Mouse (Mus musculus) midbrain, embryonic 16.5 days (tissue): ENCODE measurements at regions not wholly inside any gene's neighbourhood (a gene's known extent, or its start where the extent isn't known, plus 50 kb on each side); places are given as distances from the start of the nearest gene placed in this dataset.
A peak's percentile ranks its signal among the peaks of the same experiment; 100 is the strongest.

ENCODE experiments used
- ATAC-seq: fragments of 200-750 bp; cut with Nextera tagmentation; 2 replicates; pipeline ENCODE4 v1.8.0; 2017; ENCODE audit warnings: moderate TSS enrichment
- H3K27ac ChIP-seq: fragments of 300-500 bp; sonication (generic); 2 replicates; pipeline ENCODE4 v1.5.1; 2014; ENCODE audit warnings: mild to moderate bottlenecking, low read length, mixed read lengths
- H3K27me3 ChIP-seq: fragments of 300-500 bp; sonication (generic); 2 replicates; pipeline ENCODE4 v1.6.1; 2014; ENCODE audit warnings: low read depth, low read length, mixed read lengths; ENCODE audit not compliant: control insufficient read depth, insufficient read depth
- H3K36me3 ChIP-seq: fragments of 300-500 bp; sonication (generic); 2 replicates; pipeline ENCODE4 v1.6.1; 2014; ENCODE audit warnings: mild to moderate bottlenecking, low read length, moderate library complexity, mixed read lengths; ENCODE audit not compliant: control insufficient read depth, insufficient read depth
- H3K4me1 ChIP-seq: fragments of 300-500 bp; sonication (generic); 2 replicates; pipeline ENCODE4 v1.6.1; 2014; ENCODE audit warnings: mild to moderate bottlenecking, low read length, mixed read lengths; ENCODE audit not compliant: control insufficient read depth, insufficient read depth
- H3K4me2 ChIP-seq: fragments of 300-500 bp; sonication (generic); 2 replicates; pipeline ENCODE4 v1.6.1; 2014; ENCODE audit warnings: mild to moderate bottlenecking, low read length, mixed read lengths
- H3K4me3 ChIP-seq: fragments of 300-500 bp; sonication (generic); 2 replicates; pipeline ENCODE4 v1.5.1; 2014; ENCODE audit warnings: low read depth, mild to moderate bottlenecking, low read length, moderate library complexity, mixed read lengths
- H3K9ac ChIP-seq: fragments of 300-500 bp; sonication (generic); 2 replicates; pipeline ENCODE4 v1.6.1; 2014; ENCODE audit warnings: low read depth, low read length, mixed read lengths
- H3K9me3 ChIP-seq: fragments of 300-500 bp; sonication (generic); replicated peaks from 2 replicates; pipeline ENCODE4 v1.6.1; 2014; ENCODE audit warnings: mild to moderate bottlenecking, low read length, mixed read lengths; ENCODE audit not compliant: control insufficient read depth, poor library complexity, severe bottlenecking
- WGBS: fragments of 180-500 bp; shearing (Covaris S2); extraction: QIAGEN DNeasy Blood & Tissue Kit; methylation state at CpG from one replicate; pipeline ENCODE4 v1.1.7; 2014; 5-methylcytosine and 5-hydroxymethylcytosine counted together

DNA sequence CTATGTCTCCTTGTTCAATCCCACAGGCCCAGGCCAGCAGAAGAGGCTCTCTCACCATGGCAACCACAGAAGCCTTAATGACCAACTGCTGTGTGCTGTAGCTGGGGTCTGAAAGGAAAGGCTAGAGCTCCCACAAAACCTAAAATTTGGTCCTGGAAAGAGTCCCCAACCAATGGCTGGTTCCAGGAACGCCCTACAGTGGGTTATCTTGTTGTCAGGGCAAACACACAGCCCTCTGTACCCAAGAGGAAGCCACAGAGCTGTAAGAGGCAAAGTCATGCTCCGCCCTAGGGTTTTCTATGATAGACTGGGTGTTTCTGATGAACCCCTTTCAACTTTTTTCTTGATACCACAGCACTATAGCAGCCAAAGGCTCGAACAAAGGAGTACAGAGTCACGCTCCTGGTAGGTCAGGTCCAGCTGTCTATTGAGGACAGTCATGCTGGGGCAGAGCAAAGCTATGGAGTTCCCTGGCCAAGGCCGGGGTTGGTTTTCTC, 392.0 kb downstream of the Sox9 start:
- H3K9ac ChIP-seq, result no peak overlapping the region
- H3K4me1 ChIP-seq, result peaks cover 14% of the 10 kb centered on the region
- no peaks in the 10 kb centered on the region for H3K27me3 ChIP-seq
- H3K4me3 ChIP-seq, result no peak overlapping the region
- H3K9me3 ChIP-seq, result no peaks in the 10 kb centered on the region
- H3K4me2 ChIP-seq, result no peak overlapping the region
- 38% methylated on average over 5 of the region's 5 CpGs for WGBS
- peak; percentile 40; the same call in 1 of the 2 replicates for ATAC-seq
- H3K27ac ChIP-seq, result peak overlapping the region; percentile 43; the same call in 1 of the 2 replicates
- no peaks in the 10 kb centered on the region for H3K36me3 ChIP-seq

- Histone ChIP-seq H3K36me3 (no peaks in the 10 kb centered on the region), H3K27ac (no peak overlapping the region), H3K27me3 (peaks cover 3% of the 10 kb centered on the region; the same call in 1 of the 2 replicates), H3K4me3 (no peak overlapping the region), H3K4me1 (peaks cover 14% of the 10 kb centered on the region), H3K4me2 (no peak overlapping the region), H3K9ac (no peak overlapping the region), H3K9me3 (no peaks in the 10 kb centered on the region)
- no peak for ATAC-seq
- WGBS, result 38% methylated on average over 6 of the region's 6 CpGs
Observed at GRCm38 (mm10) chr11:113175323-113175722, 393.3 kb downstream of the Sox9 start.

DNA sequence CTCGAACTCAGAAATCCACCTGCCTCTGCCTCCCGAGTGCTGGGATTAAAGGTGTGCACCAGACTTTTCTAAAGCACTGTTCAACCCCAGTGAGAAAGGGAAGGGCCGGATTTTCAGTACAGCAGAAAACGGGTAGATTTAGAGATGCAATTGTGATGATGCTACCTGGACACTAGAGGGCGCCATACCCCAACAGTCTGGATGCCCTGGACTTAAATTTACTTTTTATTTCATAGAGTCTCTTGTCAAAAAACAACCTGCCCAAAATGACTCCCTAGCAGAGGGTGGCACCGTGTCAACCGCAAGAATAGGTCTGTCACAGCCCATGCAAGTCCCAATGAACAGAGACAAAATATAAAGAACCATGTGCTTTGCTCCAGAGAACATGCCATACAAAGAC, 394.2 kb downstream of the Sox9 start:
- peaks cover 3% of the 10 kb centered on the region; the same call in 1 of the 2 replicates for H3K27me3 ChIP-seq
- peaks cover 14% of the 10 kb centered on the region for H3K4me1 ChIP-seq
- 18% methylated on average over 7 of the region's 7 CpGs for WGBS
- no peak for ATAC-seq
- H3K4me3 ChIP-seq, result no peak overlapping the region
- H3K4me2 ChIP-seq, result no peak overlapping the region
- H3K9ac ChIP-seq, result no peak overlapping the region
- H3K27ac ChIP-seq, result no peak overlapping the region
- no peaks in the 10 kb centered on the region for H3K9me3 ChIP-seq
- H3K36me3 ChIP-seq, result no peaks in the 10 kb centered on the region

DNA sequence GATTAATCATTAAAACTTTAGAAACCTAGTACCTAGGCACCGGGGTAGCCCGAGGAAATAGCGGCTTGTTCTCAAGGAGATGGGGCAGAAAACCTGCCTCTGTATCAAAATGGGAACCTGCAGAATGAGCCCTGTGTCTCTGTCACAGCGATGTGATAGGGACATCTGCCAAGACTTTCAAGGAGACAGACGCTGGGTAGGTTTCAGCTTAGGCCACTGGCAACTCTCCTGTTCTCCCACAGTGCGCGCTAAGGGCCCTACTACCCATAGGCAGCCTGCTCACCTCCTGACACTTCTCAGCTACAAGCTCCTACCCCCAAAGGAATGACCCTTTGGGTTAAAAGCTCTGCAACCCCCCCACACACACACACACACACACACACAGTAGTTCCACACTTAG, 396.4 kb downstream of the Sox9 start:
- 77% methylated on average over 7 of the region's 7 CpGs for WGBS
- Histone ChIP-seq H3K4me3 (no peak overlapping the region), H3K9me3 (no peaks in the 10 kb centered on the region), H3K4me2 (no peak overlapping the region), H3K27me3 (peaks cover 3% of the 10 kb centered on the region; the same call in 1 of the 2 replicates), H3K27ac (no peak overlapping the region), H3K4me1 (peaks cover 9% of the 10 kb centered on the region), H3K9ac (0 out of 2 replicates have a peak overlapping the region, but pooled peaks have one; percentile 6), H3K36me3 (no peaks in the 10 kb centered on the region)
- no peak for ATAC-seq

- ATAC-seq, result no peak
- H3K4me3 ChIP-seq, result no peak overlapping the region
- H3K4me1 ChIP-seq, result peaks cover 5% of the 10 kb centered on the region
- H3K27ac ChIP-seq, result no peak overlapping the region
- WGBS, result 72% methylated on average over 14 of the region's 14 CpGs
- H3K9me3 ChIP-seq, result no peaks in the 10 kb centered on the region
- no peak overlapping the region for H3K4me2 ChIP-seq
- peaks cover 3% of the 10 kb centered on the region; the same call in 1 of the 2 replicates for H3K27me3 ChIP-seq
- no peak overlapping the region for H3K9ac ChIP-seq
- H3K36me3 ChIP-seq, result no peaks in the 10 kb centered on the region
Observed at GRCm38 (mm10) chr11:113180008-113180407, 398.0 kb downstream of the Sox9 start.

DNA sequence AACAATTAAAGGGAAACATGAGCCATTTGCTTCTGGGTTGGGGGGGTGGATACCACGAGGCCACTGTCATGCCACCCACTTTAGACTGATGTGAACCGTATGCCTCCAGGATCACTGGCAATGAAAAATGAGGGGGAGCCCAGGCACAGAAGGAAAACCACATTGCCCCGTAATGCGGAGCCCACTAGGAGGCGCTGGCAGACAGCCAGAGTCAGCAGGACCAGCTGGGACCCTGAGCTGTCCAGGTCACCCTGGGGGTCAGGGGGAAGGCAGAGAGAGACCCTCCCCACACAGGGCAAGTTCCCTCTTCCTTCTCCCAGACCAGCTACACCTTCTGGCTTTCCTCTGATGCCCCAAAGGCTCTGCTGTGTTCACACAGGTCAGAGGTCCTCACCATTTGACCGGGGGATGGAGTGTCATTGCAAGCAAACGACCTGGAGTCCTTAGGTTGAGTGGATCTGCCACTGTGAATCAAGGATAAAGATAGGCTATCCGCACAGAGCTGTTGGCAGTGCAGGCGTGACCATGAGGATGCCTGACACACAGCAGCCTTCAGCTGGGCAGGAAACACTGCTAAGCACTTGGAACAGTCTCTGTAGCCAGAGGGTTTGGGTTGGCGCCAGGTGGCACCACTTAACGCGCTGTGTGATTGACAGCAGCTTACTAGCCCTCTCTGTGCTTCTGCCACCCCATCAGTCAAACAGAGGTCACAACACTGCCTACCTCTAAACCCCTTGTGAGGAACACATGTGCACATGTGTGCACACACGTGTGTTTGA, 400.2 kb downstream of the Sox9 start:
- peaks cover 5% of the 10 kb centered on the region for H3K4me1 ChIP-seq
- peaks cover 3% of the 10 kb centered on the region; the same call in 1 of the 2 replicates for H3K27me3 ChIP-seq
- no peaks in the 10 kb centered on the region for H3K9me3 ChIP-seq
- no peak overlapping the region for H3K27ac ChIP-seq
- H3K4me2 ChIP-seq, result no peak overlapping the region
- H3K4me3 ChIP-seq, result no peak overlapping the region
- no peaks in the 10 kb centered on the region for H3K36me3 ChIP-seq
- ATAC-seq, result no peak
- H3K9ac ChIP-seq, result no peak overlapping the region
- WGBS, result 69% methylated on average over 13 of the region's 13 CpGs

DNA sequence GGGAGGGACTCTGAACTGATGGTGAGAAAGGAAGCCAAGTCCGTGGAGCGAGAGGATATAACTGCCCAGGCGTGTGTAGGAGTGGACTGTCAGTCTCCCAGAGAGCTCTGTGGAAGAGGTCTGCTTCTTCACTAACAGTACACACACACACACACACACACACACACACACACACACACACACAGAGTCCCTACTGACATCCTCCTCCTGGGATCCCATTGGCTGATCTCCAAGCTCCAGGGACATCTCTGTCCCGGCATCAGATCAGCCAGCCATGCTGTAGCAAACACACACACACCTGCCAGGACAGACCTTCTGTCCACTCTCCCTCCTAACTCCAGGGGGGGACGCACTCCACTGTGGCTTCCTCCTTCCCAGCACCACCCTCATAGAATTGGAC, 401.5 kb downstream of the Sox9 start:
- no peaks in the 10 kb centered on the region for H3K9me3 ChIP-seq
- no peak overlapping the region for H3K4me2 ChIP-seq
- H3K4me3 ChIP-seq, result no peak overlapping the region
- 53% methylated on average over 5 of the region's 5 CpGs for WGBS
- no peaks in the 10 kb centered on the region for H3K36me3 ChIP-seq
- H3K27me3 ChIP-seq, result peaks cover 3% of the 10 kb centered on the region; the same call in 1 of the 2 replicates
- no peak for ATAC-seq
- no peak overlapping the region for H3K9ac ChIP-seq
- H3K4me1 ChIP-seq, result peaks cover 5% of the 10 kb centered on the region; the same call in 1 of the 2 replicates
- no peak overlapping the region for H3K27ac ChIP-seq

DNA sequence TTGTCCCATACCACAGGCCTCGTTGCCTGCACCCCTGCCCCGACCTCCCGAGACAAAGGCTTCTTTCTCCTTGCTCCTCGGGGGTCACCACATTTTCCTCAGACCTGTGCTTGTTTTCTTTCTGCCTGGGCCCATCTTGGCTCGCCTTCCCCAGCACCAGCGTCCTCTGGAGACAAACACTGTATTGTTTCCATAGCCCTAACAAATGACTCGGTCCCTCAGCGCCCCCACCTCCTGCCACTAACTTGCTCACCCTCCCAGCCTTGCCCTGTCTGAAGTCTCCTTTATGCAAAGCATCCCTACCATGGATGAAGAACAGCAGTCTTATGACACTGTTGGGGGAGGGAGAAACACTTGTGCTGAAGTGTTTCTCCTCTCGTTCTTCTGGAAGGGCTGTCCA, 402.1 kb downstream of the Sox9 start:
- 0 out of 2 replicates have a peak, but pooled peaks have one; percentile 7 for ATAC-seq
- H3K4me3 ChIP-seq, result no peak overlapping the region
- WGBS, result 8% methylated on average over 9 of the region's 9 CpGs
- H3K27ac ChIP-seq, result no peak overlapping the region
- H3K27me3 ChIP-seq, result peaks cover 3% of the 10 kb centered on the region; the same call in 1 of the 2 replicates
- peaks cover 2% of the 10 kb centered on the region; the same call in 1 of the 2 replicates for H3K4me1 ChIP-seq
- H3K36me3 ChIP-seq, result no peaks in the 10 kb centered on the region
- no peak overlapping the region for H3K9ac ChIP-seq
- no peaks in the 10 kb centered on the region for H3K9me3 ChIP-seq
- H3K4me2 ChIP-seq, result no peak overlapping the region

DNA sequence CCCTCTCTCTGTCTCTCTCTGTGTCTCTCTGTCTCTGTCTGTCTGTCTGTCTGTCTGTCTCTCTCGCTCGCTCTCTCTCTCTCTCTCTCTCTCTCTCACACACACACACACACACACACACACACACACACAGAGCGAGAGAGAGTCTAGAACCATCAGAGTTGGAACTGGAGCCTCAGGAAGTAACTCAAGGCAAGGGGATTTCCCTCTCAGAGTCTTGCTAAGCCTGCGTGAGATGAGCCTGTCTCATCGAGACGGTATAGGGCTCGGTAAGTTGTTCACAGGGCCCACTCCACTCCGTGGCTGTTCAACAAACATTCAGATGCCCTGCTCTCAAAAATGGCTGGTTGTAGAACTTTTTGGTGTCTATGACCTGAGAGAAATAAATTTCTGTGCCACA, 405.4 kb downstream of the Sox9 start:
- ATAC-seq, result no peak
- Histone ChIP-seq H3K4me3 (no peak overlapping the region), H3K27me3 (no peaks in the 10 kb centered on the region), H3K9me3 (no peaks in the 10 kb centered on the region), H3K36me3 (no peaks in the 10 kb centered on the region), H3K27ac (peak overlapping the region; percentile 47; the same call in 1 of the 2 replicates), H3K4me2 (no peak overlapping the region), H3K9ac (no peak overlapping the region), H3K4me1 (0 out of 2 replicates have a peak, but pooled peaks cover 2% of the 10 kb centered on the region)
- WGBS, result 69% methylated on average over 8 of the region's 8 CpGs
